ENCODE assay signal across 7 mouse cellular contexts in the genomic region with DNA sequence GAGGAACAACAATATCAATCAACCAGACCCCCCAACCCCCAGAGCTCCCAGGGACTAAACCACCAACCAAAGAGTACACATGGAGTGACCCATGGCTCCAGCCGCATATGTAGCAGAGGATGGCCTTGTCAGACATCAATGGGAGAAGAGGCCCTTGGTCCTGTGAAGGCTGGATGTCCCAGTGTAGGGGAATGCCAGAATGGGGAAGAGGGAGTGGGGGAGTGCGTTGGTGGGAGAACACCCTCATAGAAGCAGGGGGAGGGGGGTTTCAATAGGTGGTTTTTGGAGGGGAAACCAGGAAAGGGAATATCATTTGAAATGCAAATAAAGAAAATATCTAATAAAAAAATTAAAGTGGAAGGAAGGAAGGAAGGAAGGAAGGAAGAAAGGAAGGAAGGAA. TPM values are rescaled to one million over a fixed set of nuclear protein-coding genes. Genes with fewer than 3 reads are reported as not detected.
DNase-seq lines count a peak whose midpoint lies in the region; ATAC-seq and TF ChIP-seq lines count a peak whose summit lies in the region.
"Not testable (repeated sequence)": the region's sequence is repeated elsewhere in the genome, so short reads cannot be mapped to it uniquely, and the experiment has no call there.

No protein-coding gene starts in this region.

- DNase-seq in midbrain, embryonic 11.5 days (ENCODE audit: low spot score, missing footprints) = not testable (repeated sequence)

- not testable (repeated sequence) for ATAC-seq in embryonic facial prominence, embryonic 15.5 days (ENCODE audit: insufficient number of reproducible peaks, low FRiP score, low TSS enrichment, low read depth); heart, embryonic 13.5 days (ENCODE audit: extremely low read depth, insufficient number of reproducible peaks, low FRiP score, low TSS enrichment); hindbrain, embryonic 15.5 days (ENCODE audit: low FRiP score, low read depth); kidney, embryonic 16.5 days (ENCODE audit: low FRiP score, low TSS enrichment); liver, embryonic 12.5 days
- ATAC-seq in midbrain, embryonic 11.5 days (ENCODE audit: low FRiP score) = peak; percentile 59; the same call in 1 of the 2 replicates

- not testable (repeated sequence) for H3K27ac ChIP-seq in embryonic facial prominence, embryonic 15.5 days (replicated peaks); heart, embryonic 13.5 days (replicated peaks); hindbrain, embryonic 15.5 days (replicated peaks); kidney, embryonic 16.5 days (ENCODE audit: low read length); liver, embryonic 12.5 days; midbrain, embryonic 11.5 days (ENCODE audit: low read depth, low read length)

- not testable (repeated sequence) for H3K4me1 ChIP-seq in embryonic facial prominence, embryonic 15.5 days; hindbrain, embryonic 15.5 days (replicated peaks); kidney, embryonic 16.5 days (ENCODE audit: insufficient read depth, low read length); liver, embryonic 12.5 days; midbrain, embryonic 11.5 days (ENCODE audit: control insufficient read depth, insufficient read depth, low read length)
- peaks cover 10% of the 10 kb centered on the region for H3K4me1 ChIP-seq in heart, embryonic 13.5 days

- not testable (repeated sequence) for TF ChIP-seq POLR2A in myocyte (IDR thresholded peaks at IDR 0.05; ENCODE audit: insufficient read length, low read depth)

- H3K4me3 ChIP-seq in embryonic facial prominence, embryonic 15.5 days (replicated peaks); heart, embryonic 13.5 days; hindbrain, embryonic 15.5 days; kidney, embryonic 16.5 days (ENCODE audit: low read length); liver, embryonic 12.5 days; midbrain, embryonic 11.5 days (ENCODE audit: low read depth, low read length); myocyte: not testable (repeated sequence)

- H3ac ChIP-seq in myocyte (ENCODE audit: control insufficient read depth, insufficient read length) = not testable (repeated sequence)

- not testable (repeated sequence) for H3K9me3 ChIP-seq in embryonic facial prominence, embryonic 15.5 days (replicated peaks); heart, embryonic 13.5 days; hindbrain, embryonic 15.5 days; kidney, embryonic 16.5 days (ENCODE audit: low read length); liver, embryonic 12.5 days (replicated peaks); midbrain, embryonic 11.5 days (ENCODE audit: control insufficient read depth, low read length)

- WGBS in embryonic facial prominence, embryonic 15.5 days = 77% methylated on average over 2 of the region's 2 CpGs
- 64% methylated on average over 2 of the region's 2 CpGs for WGBS in heart, embryonic 13.5 days
- 70% methylated on average over 2 of the region's 2 CpGs for WGBS in hindbrain, embryonic 15.5 days
- 75% methylated on average over 2 of the region's 2 CpGs for WGBS in kidney, embryonic 16.5 days
- WGBS in liver, embryonic 12.5 days (ENCODE audit: insufficient replicate concordance) = 65% methylated on average over 2 of the region's 2 CpGs
- WGBS in midbrain, embryonic 11.5 days = 78% methylated on average over 2 of the region's 2 CpGs

- H3K27me3 ChIP-seq in embryonic facial prominence, embryonic 15.5 days; heart, embryonic 13.5 days (replicated peaks); hindbrain, embryonic 15.5 days; kidney, embryonic 16.5 days (ENCODE audit: insufficient read depth, low read length); liver, embryonic 12.5 days (replicated peaks); midbrain, embryonic 11.5 days (ENCODE audit: control insufficient read depth, insufficient read depth, low read length); myocyte (ENCODE audit: control insufficient read depth, insufficient read depth, insufficient read length): not testable (repeated sequence)

- H3K9ac ChIP-seq in embryonic facial prominence, embryonic 15.5 days; heart, embryonic 13.5 days; hindbrain, embryonic 15.5 days; liver, embryonic 12.5 days; midbrain, embryonic 11.5 days (ENCODE audit: low read length): not testable (repeated sequence)
- 0 out of 2 replicates have a peak overlapping the region, but pooled peaks have one; percentile 38 for H3K9ac ChIP-seq in kidney, embryonic 16.5 days (replicated peaks; ENCODE audit: low read length)

- H3K79me2 ChIP-seq in myocyte (ENCODE audit: control insufficient read depth, insufficient read depth) = not testable (repeated sequence)

- H3K36me3 ChIP-seq in embryonic facial prominence, embryonic 15.5 days; heart, embryonic 13.5 days; hindbrain, embryonic 15.5 days; kidney, embryonic 16.5 days (ENCODE audit: insufficient read depth, low read length); liver, embryonic 12.5 days; midbrain, embryonic 11.5 days (ENCODE audit: control insufficient read depth, insufficient read depth, low read length); myocyte (ENCODE audit: control insufficient read depth, insufficient read depth): not testable (repeated sequence)

- H3K4me2 ChIP-seq in embryonic facial prominence, embryonic 15.5 days (replicated peaks) = peak overlapping the region; percentile 18; the same call in 1 of the 2 replicates
- H3K4me2 ChIP-seq in heart, embryonic 13.5 days = peak overlapping the region; percentile 61
- peak overlapping the region; percentile 37; the same call in 1 of the 2 replicates for H3K4me2 ChIP-seq in hindbrain, embryonic 15.5 days
- H3K4me2 ChIP-seq in kidney, embryonic 16.5 days (replicated peaks; ENCODE audit: low read depth, low read length) = peak overlapping the region; percentile 38
- H3K4me2 ChIP-seq in liver, embryonic 12.5 days = 0 out of 2 replicates have a peak overlapping the region, but pooled peaks have one; percentile 22
- not testable (repeated sequence) for H3K4me2 ChIP-seq in midbrain, embryonic 11.5 days
- peak overlapping the region; percentile 54 for H3K4me2 ChIP-seq in myocyte (ENCODE audit: low read depth)

RNA-seq across cellular contexts. Expression of gene Mtmr2, which starts 32.3 kb away (rescaled TPM):
- 69.0 and 75.2 TPM in 2 replicates for polyA plus RNA-seq in embryonic facial prominence, embryonic 15.5 days (2015; fragmentation: Nextera tagmentation; extraction: Ambion mirVana)
- 46.8 and 47.3 TPM in 2 replicates for polyA plus RNA-seq in heart, embryonic 13.5 days (2015; fragmentation: Nextera tagmentation; extraction: Ambion mirVana)
- polyA plus RNA-seq in hindbrain, embryonic 15.5 days (2015; fragmentation: Nextera tagmentation; extraction: Ambion mirVana) = 50.6 and 50.9 TPM in 2 replicates
- 87.7 and 92.1 TPM in 2 replicates for polyA plus RNA-seq in kidney, embryonic 16.5 days (2015; fragmentation: Nextera tagmentation; extraction: Ambion mirVana)
- 31.2 and 33.1 TPM in 2 replicates for polyA plus RNA-seq in liver, embryonic 12.5 days (2016; fragmentation: Nextera tagmentation; extraction: Ambion mirVana)
- polyA plus RNA-seq in midbrain, embryonic 11.5 days (2014; fragmentation: Nextera tagmentation; extraction: Ambion mirVana) = 78.4 and 89.0 TPM in 2 replicates
- 20.9 TPM for polyA plus RNA-seq in myocyte (2012; fragmentation: generic; extraction: Trizol)
